Mouse (Mus musculus) heart, postnatal 14 days (tissue): ENCODE data around the gene Zfp36l2. TPM values are rescaled to one million over a fixed set of nuclear protein-coding genes. Genes with fewer than 3 reads are reported as not detected.
"Not testable (repeated sequence)": the region's sequence is repeated elsewhere in the genome, so short reads cannot be mapped to it uniquely, and the experiment has no call there.

Source experiments
- DNase-seq, 2 experiments: peaks; one replicate each; pipeline ENCODE4 v3.0.0; 2021 to 2022
- intact Hi-C: fragments of 180-260 bp; cut with DNase I; formaldehyde crosslinking; loops from one replicate; pipeline ENCODE4 v1.15.1; 2025
- long read RNA-seq, 2 experiments: library from polyadenylated mRNA; stranded (forward); transcript quantifications; one replicate each; pipeline ENCODE4 v2.0.0; 2021
- total RNA-seq, 2 experiments: library from RNA; stranded (reverse); gene quantifications; 2 replicates each; pipeline ENCODE4 v1.2.3; 2021

Gene Zfp36l2
- total RNA-seq: 10 to 100 TPM; 30.3 to 33.3 TPM
- long read RNA-seq, experiment 1, transcript Zfp36l2-201 (2 exons, 3,530 nt): major isoform, 24 of 30 reads
- long read RNA-seq, experiment 1, partial matches to known transcripts: 0 of 30 reads
- long read RNA-seq, experiment 1, other reads (novel, unspliced or antisense): 6 of 30 reads
- long read RNA-seq, experiment 2, transcript Zfp36l2-201 (2 exons, 3,530 nt): major isoform, 14 of 21 reads
- long read RNA-seq, experiment 2, partial matches to known transcripts: 0 of 21 reads
- long read RNA-seq, experiment 2, other reads (novel, unspliced or antisense): 7 of 21 reads

DNA sequence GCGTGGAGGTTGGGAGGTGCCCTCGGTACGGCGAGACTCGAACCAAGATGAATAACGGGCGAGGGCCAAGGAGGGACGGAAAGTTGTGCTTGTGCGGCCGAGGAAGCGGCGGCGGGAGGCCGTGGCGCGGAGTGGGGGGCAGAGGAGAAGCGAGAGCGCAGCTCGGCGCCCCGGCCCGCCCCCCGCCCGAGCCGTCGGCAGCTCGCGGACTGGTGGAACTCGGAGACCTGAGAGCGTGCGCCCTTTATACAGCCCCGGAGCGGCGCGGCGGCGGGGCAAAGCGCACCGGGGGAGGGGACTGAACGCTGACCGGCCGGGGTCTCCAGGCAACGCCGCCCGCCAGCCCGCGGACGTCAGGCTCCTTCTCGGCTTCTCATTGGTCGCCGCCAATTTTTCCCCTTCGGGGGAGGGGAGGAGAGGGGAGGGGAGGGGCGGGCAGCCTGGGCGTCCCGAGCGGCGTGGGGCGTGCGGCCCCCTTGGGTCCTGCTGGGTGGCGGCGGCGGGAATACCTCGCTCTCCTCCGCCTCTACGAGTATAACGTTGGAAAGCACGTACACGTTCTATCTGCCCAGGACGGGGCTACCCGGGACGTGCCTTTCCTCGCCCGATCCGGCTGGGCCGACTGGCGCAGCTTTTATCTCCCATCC, at the start of gene Zfp36l2:
Gene Zfp36l2 (minus strand): TSS at position 221 of the 647 bp plus-strand sequence.
- DNase-seq: peak; percentile 97 to 99
- intact Hi-C loops: loop anchor here (2.0 kb wide), 1 partner anchor 43 kb away; no protein-coding TSS in a partner anchor

DNA sequence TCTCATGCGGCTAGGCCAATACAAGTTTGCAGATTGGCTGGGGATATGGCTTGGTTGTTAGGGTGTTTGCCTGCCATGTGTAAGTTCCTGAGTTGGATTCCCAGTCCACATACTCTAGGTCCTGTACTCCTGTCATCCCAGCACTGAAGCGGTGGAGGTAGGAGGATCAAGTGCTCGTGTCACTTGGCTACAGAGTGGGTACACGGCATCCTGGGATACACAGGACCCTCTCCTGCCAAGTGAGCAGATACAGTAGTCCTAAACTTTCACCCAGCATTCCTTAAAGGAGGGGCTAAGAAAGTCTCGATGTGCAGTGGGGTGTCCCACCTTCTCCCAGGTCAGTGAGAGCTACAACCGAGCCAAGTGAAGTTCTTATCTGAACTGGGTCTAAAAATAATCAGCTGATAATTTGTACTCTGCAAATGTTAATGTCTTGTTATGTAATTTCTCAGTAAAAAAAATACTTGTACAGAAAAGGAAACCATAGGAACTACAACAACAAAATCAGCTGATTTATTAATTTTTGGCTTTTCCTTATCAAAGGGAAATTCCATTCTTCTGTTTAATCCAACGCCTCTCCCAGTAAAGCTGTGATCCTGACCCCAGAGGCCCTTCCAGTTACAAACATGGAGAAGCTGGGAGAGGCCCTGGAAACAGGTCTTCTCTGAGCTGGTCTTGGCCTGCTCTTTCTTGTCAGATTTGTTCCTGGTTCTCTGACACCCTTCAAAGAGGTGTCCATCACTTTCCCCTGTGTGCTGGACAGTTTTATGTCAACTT, 49.2 kb upstream of the Zfp36l2 start:
- peak; percentile 23 to 47 for DNase-seq
- intact Hi-C loops: no loop called here

DNA sequence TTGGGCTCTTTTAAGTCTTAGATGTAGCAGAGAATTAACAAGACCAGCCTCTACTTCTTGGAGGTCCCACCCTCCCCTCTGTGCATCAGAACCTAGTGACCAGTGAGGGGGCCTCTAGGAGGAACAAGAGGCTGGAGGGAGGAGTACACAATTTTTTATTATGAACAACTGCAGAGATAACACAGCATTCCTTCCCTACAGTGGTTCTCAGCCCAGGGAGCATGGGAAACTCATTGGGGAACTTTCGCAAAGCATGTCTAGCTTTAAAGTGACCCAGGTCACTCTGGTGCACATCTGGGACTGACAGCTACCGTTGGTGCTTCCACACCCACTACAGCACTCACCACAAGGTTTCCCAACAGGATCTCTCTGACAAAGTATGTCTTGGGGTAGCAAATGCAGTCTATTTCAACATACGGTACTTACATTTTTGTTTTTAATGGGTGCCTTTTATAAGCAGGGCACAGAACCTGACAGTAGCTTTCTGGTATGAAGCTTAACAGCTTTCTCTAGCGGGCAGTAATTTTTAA, 47.7 kb upstream of the Zfp36l2 start:
- DNase-seq: no peak

DNA sequence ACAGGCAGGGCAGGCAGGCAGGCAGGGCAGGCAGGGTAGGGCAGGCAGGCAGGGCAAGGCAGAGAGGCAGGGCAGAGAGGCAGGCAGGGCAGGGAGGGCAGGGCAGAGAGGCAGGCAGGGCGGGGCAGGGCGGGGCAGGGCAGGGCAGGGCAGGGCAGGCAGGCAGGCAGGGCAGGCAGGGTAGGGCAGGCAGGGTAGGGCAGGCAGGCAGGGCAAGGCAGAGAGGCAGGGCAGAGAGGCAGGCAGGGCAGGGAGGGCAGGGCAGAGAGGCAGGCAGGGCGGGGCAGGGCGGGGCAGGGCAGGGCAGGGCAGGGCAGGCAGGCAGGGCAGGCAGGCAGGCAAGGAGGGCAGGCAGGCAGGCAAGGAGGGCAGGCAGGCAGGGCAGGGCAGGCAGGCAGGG, 47.0 kb upstream of the Zfp36l2 start:
- DNase-seq, intact Hi-C loops: not testable (repeated sequence)

More for the DNA sequence above, 47.7 kb upstream of the Zfp36l2 start:
- intact Hi-C loops: no loop called here

DNA sequence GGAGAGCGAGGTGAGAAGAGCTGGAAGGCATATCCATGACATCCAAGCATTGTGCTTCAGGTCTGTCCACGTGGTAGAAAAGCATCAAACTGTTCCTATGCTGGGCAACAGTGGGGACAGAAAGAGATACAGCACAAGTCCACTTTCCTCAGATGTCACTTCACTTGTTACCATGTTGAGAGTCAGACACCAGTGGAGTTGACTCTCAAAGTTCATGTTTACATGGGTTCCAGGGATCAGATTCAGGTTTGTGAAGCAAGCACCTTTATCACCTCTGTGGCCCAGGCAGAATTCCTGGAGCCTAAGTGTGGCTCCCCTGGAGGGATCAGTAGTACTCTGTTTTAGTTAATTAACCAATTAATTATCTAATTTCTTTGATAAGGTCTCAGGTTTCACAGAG, 46.0 kb upstream of the Zfp36l2 start:
- DNase-seq: no peak
- intact Hi-C loops: no loop called here

DNA sequence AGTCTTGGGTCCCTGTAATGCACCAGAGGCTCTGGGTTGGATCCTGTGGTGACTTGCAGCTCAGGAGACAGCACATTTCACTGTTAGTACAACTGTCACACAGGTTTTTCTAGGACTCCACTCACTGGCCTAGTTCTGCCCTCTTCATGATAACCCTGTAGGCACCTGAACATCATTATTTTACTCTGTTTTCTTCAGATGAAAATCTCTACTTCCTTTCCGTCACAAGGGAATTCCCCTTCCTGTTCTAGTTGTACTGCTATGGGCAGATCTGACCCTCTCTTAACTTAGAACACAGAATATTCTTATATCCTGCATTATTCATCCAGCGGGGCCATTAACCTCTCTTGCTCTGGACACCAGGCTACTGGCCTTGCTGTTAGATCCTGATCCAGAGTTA, 43.6 kb upstream of the Zfp36l2 start:
- DNase-seq: no peak
- intact Hi-C loops: no loop called here

DNA sequence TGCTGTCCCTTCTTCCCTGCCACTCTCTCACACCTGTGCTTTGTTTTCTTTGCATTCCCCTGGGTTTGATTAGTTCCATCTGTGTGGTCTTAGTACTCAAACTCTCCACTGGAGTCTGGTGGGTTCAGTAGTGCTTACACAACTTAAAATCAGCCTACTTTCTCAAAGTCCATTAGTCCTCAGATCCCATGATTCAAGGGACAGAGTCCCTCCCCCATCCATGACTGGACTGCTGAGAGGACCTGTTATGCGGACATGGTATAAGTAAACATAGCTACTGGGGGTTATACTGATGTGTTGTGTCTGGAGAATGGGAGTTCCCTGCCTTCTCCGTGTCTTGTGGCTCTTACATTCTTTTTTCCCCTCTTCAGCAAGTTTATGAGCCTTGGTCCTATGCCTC, 40.5 kb upstream of the Zfp36l2 start:
- intact Hi-C loops: no loop called here
- DNase-seq: no peak

DNA sequence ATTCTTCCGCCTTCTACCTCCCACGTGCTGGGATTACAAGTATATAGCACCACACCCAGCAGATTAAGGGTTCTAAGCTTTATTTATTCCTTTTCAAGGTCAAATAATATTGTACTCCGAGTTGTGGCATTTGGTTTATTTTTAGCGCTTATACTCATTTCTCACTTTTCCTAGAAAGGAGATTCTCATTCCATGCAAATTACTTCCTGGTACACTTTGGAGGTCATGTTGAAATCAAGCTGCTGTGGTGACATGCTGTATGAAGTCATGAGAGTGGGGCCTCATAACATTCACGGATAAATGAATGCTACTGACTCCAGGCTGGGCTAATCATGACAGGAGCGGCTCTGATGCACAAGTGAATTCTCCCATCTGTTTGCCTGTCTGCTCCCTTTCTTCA, 38.9 kb upstream of the Zfp36l2 start:
- intact Hi-C loops: no loop called here
- DNase-seq: no peak

DNA sequence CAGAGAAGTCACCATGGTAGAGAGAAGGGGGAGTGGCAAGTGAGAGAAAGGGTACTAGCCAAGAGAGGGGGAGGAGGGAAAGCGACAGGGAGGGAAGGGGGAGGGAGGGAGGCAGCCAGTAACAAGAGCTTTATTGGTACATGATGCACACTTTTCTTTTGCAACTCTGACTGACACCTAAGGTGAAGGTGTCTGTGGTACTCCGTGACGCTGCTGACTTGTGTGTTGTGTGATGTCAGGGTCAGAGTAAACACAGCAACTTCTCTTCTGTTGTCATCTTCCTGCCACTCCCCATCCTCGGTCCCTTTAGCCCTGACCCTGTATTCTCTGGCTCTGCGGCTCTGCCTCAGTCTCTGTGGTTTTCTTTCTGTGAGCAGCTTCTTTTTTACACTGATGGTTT, 38.5 kb upstream of the Zfp36l2 start:
- intact Hi-C loops: no loop called here
- no peak for DNase-seq

DNA sequence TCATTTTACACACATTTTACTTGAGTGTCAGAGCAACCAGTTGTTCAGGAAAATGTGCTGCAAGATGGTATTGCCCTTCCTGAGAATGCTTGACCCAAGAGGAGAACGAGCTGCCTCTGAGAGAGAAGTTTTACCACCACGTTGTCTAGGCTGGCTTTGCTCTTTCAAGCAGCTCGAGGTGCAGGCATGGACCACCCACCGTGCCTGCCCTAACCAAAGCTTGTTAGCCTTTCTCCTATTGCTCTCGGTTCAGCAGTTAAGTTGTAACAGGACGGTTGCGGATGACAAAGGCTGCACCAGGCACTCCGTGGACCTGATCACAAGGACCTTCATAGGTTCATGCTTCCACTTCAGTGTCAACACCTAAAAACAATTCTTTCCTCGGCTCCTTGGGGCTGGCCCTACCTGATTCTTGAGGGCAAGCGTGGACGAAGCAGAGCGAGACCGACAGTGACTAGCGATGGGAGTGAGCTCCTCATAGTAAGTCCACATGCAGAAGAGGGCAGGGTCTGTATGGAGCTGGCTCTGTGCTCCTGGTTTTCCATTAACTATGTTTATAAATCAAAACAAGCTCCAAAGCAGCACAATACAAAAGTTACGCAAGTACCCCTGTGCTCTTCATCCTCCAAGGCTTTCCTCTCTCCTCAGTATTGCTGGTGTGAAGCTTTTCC, 36.6 kb upstream of the Zfp36l2 start:
- no peak for DNase-seq
- intact Hi-C loops: no loop called here

DNA sequence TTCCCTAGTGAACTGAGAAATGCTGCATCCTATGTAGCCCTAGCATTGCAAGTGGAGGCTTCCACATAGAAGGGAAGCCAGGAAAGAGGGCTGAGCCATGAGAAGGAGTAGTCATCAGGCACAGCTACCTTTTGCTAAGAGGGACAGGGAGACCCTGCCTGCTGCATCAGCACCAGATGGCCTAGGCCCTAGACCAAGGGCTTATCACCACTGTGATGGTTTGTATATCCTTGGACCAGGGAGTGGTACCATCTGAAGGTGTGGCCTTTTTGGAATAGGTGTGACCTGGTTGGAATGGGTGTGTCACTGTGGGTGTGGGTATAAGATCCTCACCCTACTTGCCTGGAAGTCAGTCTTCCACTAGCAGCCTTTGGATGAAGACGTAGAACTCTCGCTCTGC, 31.1 kb upstream of the Zfp36l2 start:
- DNase-seq, intact Hi-C loops: not testable (repeated sequence)

DNA sequence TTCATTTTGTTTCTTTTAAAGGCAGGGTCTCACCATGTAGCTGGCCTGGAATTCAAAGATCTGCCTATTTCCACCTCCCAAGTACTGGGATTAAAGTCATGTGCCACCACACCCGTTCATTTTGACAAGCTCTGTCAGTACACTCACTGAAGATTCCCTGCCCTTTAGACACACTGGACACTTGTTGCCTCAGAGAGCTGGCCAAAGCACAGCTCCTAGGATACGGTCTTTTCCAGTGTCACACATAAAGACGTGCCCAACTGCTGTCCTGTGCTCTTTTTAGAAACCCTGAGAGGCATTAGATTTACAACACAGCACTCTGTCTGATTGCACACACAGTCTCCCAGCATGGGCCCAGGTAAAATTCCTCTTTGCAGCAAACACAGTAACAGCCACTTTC, 29.9 kb upstream of the Zfp36l2 start:
- DNase-seq: no peak
- intact Hi-C loops: no loop called here

DNA sequence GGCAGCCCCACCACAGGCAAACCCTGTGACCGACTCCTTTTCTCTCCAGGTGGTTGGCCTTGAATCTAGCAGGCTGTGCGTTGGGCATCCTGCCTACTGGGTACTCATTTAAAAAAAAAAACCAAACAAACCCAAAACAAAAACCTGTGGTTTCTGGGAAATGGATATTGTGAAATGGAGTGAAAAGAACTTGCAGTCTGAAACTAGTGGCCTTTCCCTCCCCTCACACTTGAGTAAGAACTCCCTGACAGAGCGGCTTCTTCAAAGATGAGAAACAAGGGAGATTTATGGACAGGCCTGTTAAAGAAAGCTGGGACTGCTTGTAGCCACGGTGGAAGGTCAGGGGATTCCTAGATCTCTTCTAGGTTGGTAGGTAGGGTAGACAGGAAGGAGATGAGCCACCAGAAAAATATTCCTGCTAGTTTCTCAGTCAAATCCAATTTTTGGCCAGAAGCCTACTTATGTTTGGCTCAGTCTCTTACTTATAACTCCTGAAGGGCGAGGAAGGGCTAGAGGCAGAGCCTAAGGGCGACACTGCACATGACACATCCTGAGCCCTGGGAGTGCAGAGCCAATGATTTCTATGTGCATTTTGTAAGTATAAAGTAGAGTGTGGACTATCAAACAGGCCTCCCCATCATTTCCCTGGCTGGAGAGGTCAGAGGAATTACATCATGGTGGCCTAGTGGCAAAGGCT, 27.7 kb upstream of the Zfp36l2 start:
- no peak for DNase-seq
- intact Hi-C loops: no loop called here

DNA sequence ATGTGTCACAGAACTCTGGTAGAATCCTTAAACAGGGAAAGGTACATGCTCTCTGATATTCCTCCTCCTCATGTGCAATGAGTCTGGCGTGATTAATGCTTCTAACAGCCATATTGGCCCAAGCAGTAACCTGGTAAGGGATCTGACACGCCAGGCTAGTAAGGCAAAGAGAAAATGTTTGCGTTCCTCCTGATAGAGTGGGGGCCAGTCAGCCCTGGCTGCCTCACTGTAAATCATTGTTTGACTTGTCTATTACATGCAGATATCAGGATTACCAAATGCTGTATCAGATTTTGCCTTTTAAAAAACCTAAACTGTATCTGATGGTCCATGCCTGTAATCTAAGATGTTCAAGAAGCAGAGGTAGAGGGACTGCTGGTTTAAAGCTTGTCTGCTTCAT, 25.7 kb upstream of the Zfp36l2 start:
- DNase-seq: no peak
- intact Hi-C loops: no loop called here

DNA sequence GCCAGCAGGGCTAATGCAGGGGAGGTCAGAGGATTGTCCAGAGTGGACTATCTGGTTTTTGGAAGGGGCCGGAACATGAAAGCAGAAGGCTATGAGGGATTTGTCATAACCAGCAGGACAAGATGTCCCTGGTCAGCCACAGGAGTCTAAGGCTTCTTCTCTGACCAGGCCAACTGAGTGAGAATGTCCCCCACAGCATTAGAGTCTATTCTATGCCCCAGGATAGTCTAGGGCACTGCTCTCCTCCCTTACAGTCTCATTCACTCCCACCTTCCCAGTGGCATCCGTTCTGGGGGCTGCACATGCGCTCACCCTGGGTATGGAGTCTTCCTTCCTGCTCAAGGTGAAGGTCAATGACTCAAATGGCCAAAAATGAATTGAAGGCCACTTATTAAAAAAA, 19.9 kb upstream of the Zfp36l2 start:
- no peak for DNase-seq
- intact Hi-C loops: no loop called here

DNA sequence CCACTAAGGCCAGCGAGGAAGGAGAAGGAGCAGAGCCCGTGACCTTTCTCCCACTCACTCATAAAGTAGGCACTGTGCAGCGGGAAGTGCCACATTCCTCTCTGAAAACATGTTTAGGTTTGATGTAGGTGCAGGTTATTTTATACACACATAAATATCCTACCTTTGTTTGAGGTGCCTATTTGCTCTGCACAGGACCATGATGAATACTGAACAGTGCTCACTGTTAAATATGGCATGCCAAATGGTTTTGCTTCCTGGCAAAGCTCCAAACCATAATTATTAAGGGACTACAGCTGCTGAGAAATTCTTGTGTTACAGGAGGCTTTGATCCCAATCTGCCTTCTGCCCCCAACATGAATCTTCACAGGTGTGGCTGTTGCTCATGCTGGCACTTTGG, 18.5 kb upstream of the Zfp36l2 start:
- intact Hi-C loops: no loop called here
- DNase-seq: no peak

DNA sequence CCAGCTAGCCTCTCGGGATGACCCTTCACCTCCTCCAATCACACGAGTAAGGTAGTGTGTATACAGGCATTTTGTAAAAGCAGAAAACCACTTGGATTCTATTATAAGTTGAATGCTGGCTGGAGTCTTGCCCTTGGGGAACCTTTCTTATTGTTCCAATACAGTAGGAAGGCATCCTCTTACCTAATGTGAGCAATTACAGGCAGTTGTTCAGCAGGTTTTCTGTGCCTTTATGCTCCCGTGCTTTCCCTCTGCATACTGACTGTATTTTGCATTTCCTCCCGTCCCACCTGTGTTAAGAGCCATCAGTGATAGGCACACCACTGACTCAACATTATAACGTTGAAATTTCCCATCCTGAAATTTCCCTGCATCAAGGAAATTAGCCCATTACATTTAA, 17.2 kb upstream of the Zfp36l2 start:
- intact Hi-C loops: no loop called here
- no peak for DNase-seq

DNA sequence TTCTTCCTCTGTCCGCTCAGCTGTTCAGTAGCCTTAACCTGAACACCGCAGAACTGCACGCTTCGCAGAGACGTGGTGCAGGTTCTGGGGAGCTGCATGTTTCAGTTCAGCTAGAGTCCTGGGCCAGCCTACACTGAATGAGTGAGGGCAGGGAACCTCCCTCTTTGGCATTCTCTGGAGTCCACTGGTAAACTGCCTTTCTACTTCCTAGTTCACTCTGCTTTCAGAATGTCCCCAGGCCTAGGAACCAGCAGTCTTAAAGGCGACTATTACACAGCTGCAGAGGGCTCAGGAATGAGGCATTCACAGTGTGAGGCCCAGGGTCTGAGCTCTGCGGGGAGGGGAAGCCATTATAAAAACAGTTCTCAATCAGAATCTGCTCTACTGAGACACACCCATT, 15.6 kb upstream of the Zfp36l2 start:
- peak in 1 of 2 experiments; percentile 30 for DNase-seq
- intact Hi-C loops: no loop called here

DNA sequence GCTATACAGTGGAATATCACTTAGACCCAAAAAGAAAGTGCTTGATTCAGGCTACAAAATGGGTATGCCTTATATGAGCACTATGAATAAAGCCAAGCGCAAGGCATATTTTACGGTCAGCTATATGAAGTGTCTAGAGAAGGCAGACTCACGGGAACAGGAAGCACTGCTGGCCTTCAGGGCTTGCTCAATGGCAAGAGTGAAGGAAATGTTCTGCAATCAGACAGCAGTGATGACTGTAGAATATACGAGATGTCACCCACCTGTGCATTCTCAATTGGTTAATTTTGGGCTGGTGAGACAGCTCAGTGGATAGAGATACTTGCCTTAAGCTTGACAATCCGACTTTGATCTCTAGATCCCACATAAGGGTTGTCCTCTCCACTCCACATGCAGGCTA, 13.4 kb upstream of the Zfp36l2 start:
- intact Hi-C loops: no loop called here
- DNase-seq: no peak

DNA sequence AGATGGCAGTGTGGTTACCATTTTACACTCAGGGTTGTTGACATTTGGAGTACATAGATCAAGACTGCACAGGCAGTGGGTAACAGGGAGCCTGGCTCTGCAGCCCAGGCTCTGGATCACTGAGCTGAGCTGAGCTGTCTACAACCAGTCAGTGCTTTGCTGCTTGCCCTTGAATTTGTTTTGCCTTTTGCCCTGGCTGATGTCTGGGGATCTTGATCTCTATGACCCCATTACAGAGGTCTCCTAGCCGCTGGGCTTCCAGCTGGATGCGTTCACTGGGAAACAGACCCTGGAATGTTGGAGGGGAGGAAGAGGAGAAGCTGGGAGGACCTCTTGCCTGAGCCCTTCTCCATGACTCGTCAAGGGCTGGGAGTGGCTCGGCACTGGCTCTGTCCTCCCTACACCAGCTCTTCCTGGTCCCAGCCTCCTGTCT, 10.2 kb upstream of the Zfp36l2 start:
- no peak for DNase-seq

More for the DNA sequence above, 10.2 kb upstream of the Zfp36l2 start:
- intact Hi-C loops: no loop called here
